Mouse (Mus musculus): Measurements from ENCODE around the gene Cdh13. TPM values are rescaled to one million over a fixed set of nuclear protein-coding genes. Genes with fewer than 3 reads are reported as not detected.
"Not testable (repeated sequence)": the region's sequence is repeated elsewhere in the genome, so short reads cannot be mapped to it uniquely, and the experiment has no call there.

The Cdh13 gene
- polyA plus RNA-seq, 1 experiment, result 4.5 TPM

GRCm38 (mm10) chr8:118754119-118754518, 470.6 kb downstream of the Cdh13 start:
- Histone ChIP-seq H3K4me1 (ENCODE audit: control insufficient read depth, insufficient read depth, low read length) (no peaks in the 10 kb centered on the region; the same call in 1 of the 2 replicates), H3K4me3 (ENCODE audit: control insufficient read depth, low read depth, low read length) (no peak overlapping the region), H3K27ac (ENCODE audit: control insufficient read depth, insufficient read depth, low read depth, low read length) (no peak overlapping the region), H3K27me3 (ENCODE audit: control insufficient read depth, insufficient read depth, low read length) (no peaks in the 10 kb centered on the region), H3K36me3 (ENCODE audit: control insufficient read depth, insufficient read depth, low read length) (no peaks in the 10 kb centered on the region)
- no peak for TF ChIP-seq POLR2A (IDR thresholded peaks at IDR 0.05; ENCODE audit: control insufficient read depth, low read depth, low read length)
- no peak for TF ChIP-seq CTCF (IDR thresholded peaks at IDR 0.05; ENCODE audit: control insufficient read depth, insufficient read depth, insufficient replicate concordance, low read depth, low read length)

- H3K36me3 ChIP-seq (ENCODE audit: control insufficient read depth, insufficient read depth, low read length); H3K27ac ChIP-seq (ENCODE audit: control insufficient read depth, insufficient read depth, low read depth, low read length); H3K4me3 ChIP-seq (ENCODE audit: control insufficient read depth, low read depth, low read length): not testable (repeated sequence)
Measured at GRCm38 (mm10) chr8:118777507-118777906, 494.0 kb downstream of the Cdh13 start.

GRCm38 (mm10) chr8:118778374-118778773, 494.8 kb downstream of the Cdh13 start:
- H3K4me3 ChIP-seq (ENCODE audit: control insufficient read depth, low read depth, low read length), result no peak overlapping the region
- no peaks in the 10 kb centered on the region for H3K4me1 ChIP-seq (ENCODE audit: control insufficient read depth, insufficient read depth, low read length)
- no peaks in the 10 kb centered on the region for H3K27me3 ChIP-seq (ENCODE audit: control insufficient read depth, insufficient read depth, low read length)
- H3K36me3 ChIP-seq (ENCODE audit: control insufficient read depth, insufficient read depth, low read length), result no peaks in the 10 kb centered on the region
- H3K27ac ChIP-seq (ENCODE audit: control insufficient read depth, insufficient read depth, low read depth, low read length), result no peak overlapping the region
- TF ChIP-seq POLR2A (IDR thresholded peaks at IDR 0.05; ENCODE audit: control insufficient read depth, low read depth, low read length), result no peak
- TF ChIP-seq CTCF (IDR thresholded peaks at IDR 0.05; ENCODE audit: control insufficient read depth, insufficient read depth, insufficient replicate concordance, low read depth, low read length), result no peak

More at GRCm38 (mm10) chr8:118777507-118777906, 494.0 kb downstream of the Cdh13 start:
- H3K4me1 ChIP-seq (ENCODE audit: control insufficient read depth, insufficient read depth, low read length); H3K27me3 ChIP-seq (ENCODE audit: control insufficient read depth, insufficient read depth, low read length): not testable (repeated sequence)

GRCm38 (mm10) chr8:118785646-118786045, 502.1 kb downstream of the Cdh13 start:
- Histone ChIP-seq H3K27me3 (ENCODE audit: control insufficient read depth, insufficient read depth, low read length) (no peaks in the 10 kb centered on the region), H3K4me3 (ENCODE audit: control insufficient read depth, low read depth, low read length) (no peak overlapping the region), H3K4me1 (ENCODE audit: control insufficient read depth, insufficient read depth, low read length) (no peaks in the 10 kb centered on the region), H3K27ac (ENCODE audit: control insufficient read depth, insufficient read depth, low read depth, low read length) (no peak overlapping the region), H3K36me3 (ENCODE audit: control insufficient read depth, insufficient read depth, low read length) (no peaks in the 10 kb centered on the region)
- TF ChIP-seq CTCF (IDR thresholded peaks at IDR 0.05; ENCODE audit: control insufficient read depth, insufficient read depth, insufficient replicate concordance, low read depth, low read length) (no peak), POLR2A (IDR thresholded peaks at IDR 0.05; ENCODE audit: control insufficient read depth, low read depth, low read length) (no peak)

- no peaks in the 10 kb centered on the region for H3K36me3 ChIP-seq (ENCODE audit: control insufficient read depth, insufficient read depth, low read length)
- no peaks in the 10 kb centered on the region for H3K4me1 ChIP-seq (ENCODE audit: control insufficient read depth, insufficient read depth, low read length)
- no peak overlapping the region for H3K27ac ChIP-seq (ENCODE audit: control insufficient read depth, insufficient read depth, low read depth, low read length)
- TF ChIP-seq CTCF (IDR thresholded peaks at IDR 0.05; ENCODE audit: control insufficient read depth, insufficient read depth, insufficient replicate concordance, low read depth, low read length) (no peak), POLR2A (IDR thresholded peaks at IDR 0.05; ENCODE audit: control insufficient read depth, low read depth, low read length) (no peak)
- no peaks in the 10 kb centered on the region for H3K27me3 ChIP-seq (ENCODE audit: control insufficient read depth, insufficient read depth, low read length)
- no peak overlapping the region for H3K4me3 ChIP-seq (ENCODE audit: control insufficient read depth, low read depth, low read length)
Measured at GRCm38 (mm10) chr8:118789649-118790048, 506.1 kb downstream of the Cdh13 start.

- Histone ChIP-seq H3K27me3 (ENCODE audit: control insufficient read depth, insufficient read depth, low read length) (no peaks in the 10 kb centered on the region), H3K27ac (ENCODE audit: control insufficient read depth, insufficient read depth, low read depth, low read length) (no peak overlapping the region), H3K36me3 (ENCODE audit: control insufficient read depth, insufficient read depth, low read length) (no peaks in the 10 kb centered on the region), H3K4me1 (ENCODE audit: control insufficient read depth, insufficient read depth, low read length) (no peaks in the 10 kb centered on the region), H3K4me3 (ENCODE audit: control insufficient read depth, low read depth, low read length) (no peak overlapping the region)
- no peak for TF ChIP-seq POLR2A (IDR thresholded peaks at IDR 0.05; ENCODE audit: control insufficient read depth, low read depth, low read length)
- TF ChIP-seq CTCF (IDR thresholded peaks at IDR 0.05; ENCODE audit: control insufficient read depth, insufficient read depth, insufficient replicate concordance, low read depth, low read length), result no peak
Measured at GRCm38 (mm10) chr8:118794886-118795285, 511.4 kb downstream of the Cdh13 start.

- no peaks in the 10 kb centered on the region for H3K36me3 ChIP-seq (ENCODE audit: control insufficient read depth, insufficient read depth, low read length)
- no peaks in the 10 kb centered on the region for H3K4me1 ChIP-seq (ENCODE audit: control insufficient read depth, insufficient read depth, low read length)
- H3K27ac ChIP-seq (ENCODE audit: control insufficient read depth, insufficient read depth, low read depth, low read length), result no peak overlapping the region
- no peak overlapping the region for H3K4me3 ChIP-seq (ENCODE audit: control insufficient read depth, low read depth, low read length)
- TF ChIP-seq POLR2A (IDR thresholded peaks at IDR 0.05; ENCODE audit: control insufficient read depth, low read depth, low read length) (no peak), CTCF (IDR thresholded peaks at IDR 0.05; ENCODE audit: control insufficient read depth, insufficient read depth, insufficient replicate concordance, low read depth, low read length) (no peak)
- no peaks in the 10 kb centered on the region for H3K27me3 ChIP-seq (ENCODE audit: control insufficient read depth, insufficient read depth, low read length)
Measured at GRCm38 (mm10) chr8:118796491-118796890, 513.0 kb downstream of the Cdh13 start.

- Histone ChIP-seq H3K27me3 (ENCODE audit: control insufficient read depth, insufficient read depth, low read length) (no peaks in the 10 kb centered on the region), H3K4me3 (ENCODE audit: control insufficient read depth, low read depth, low read length) (no peak overlapping the region), H3K27ac (ENCODE audit: control insufficient read depth, insufficient read depth, low read depth, low read length) (no peak overlapping the region), H3K4me1 (ENCODE audit: control insufficient read depth, insufficient read depth, low read length) (no peaks in the 10 kb centered on the region), H3K36me3 (ENCODE audit: control insufficient read depth, insufficient read depth, low read length) (no peaks in the 10 kb centered on the region)
- no peak for TF ChIP-seq CTCF (IDR thresholded peaks at IDR 0.05; ENCODE audit: control insufficient read depth, insufficient read depth, insufficient replicate concordance, low read depth, low read length)
- no peak for TF ChIP-seq POLR2A (IDR thresholded peaks at IDR 0.05; ENCODE audit: control insufficient read depth, low read depth, low read length)
Measured at GRCm38 (mm10) chr8:118797127-118797526, 513.6 kb downstream of the Cdh13 start.
